10 mouse cellular contexts compared by ENCODE assay signal in genomic region chr7:64327486-64327885, GRCm38 (mm10).
"Had no signal": no experiment of that assay in that cellular context is flagged by ENCODE, and none has a peak within 500 bp of the region (broad histone marks: within the 10 kb centered on the region; RNA-seq: fewer than 3 reads in every experiment).

No protein-coding gene starts in this region.

- H3K4me1 ChIP-seq: limb, embryonic 12.5 days; limb, embryonic 15.5 days; midbrain, embryonic 12.5 days; midbrain, embryonic 15.5 days; neural tube, embryonic 13.5 days had no signal

- H3K9ac ChIP-seq: limb, embryonic 12.5 days; limb, embryonic 15.5 days; liver, embryonic 14.5 days; liver, postnatal 0 days; lung, embryonic 14.5 days; midbrain, embryonic 12.5 days; midbrain, embryonic 15.5 days; neural tube, embryonic 13.5 days had no signal

- H3K9me3 ChIP-seq: limb, embryonic 12.5 days; limb, embryonic 15.5 days; midbrain, embryonic 12.5 days; midbrain, embryonic 15.5 days; neural tube, embryonic 13.5 days had no signal

- H3K4me3 ChIP-seq: limb, embryonic 12.5 days; limb, embryonic 15.5 days; megakaryocyte, embryonic 14.5 days; midbrain, embryonic 12.5 days; midbrain, embryonic 15.5 days; neural tube, embryonic 13.5 days had no signal

- H3K27me3 ChIP-seq: limb, embryonic 12.5 days; limb, embryonic 15.5 days; megakaryocyte, embryonic 14.5 days; midbrain, embryonic 12.5 days; midbrain, embryonic 15.5 days; neural tube, embryonic 13.5 days had no signal

- H3K27ac ChIP-seq: limb, embryonic 12.5 days; limb, embryonic 15.5 days; liver, embryonic 14.5 days; midbrain, embryonic 12.5 days; midbrain, embryonic 15.5 days; neural tube, embryonic 13.5 days had no signal

- H3K36me3 ChIP-seq: midbrain, embryonic 15.5 days had no signal

- H3K4me2 ChIP-seq: limb, embryonic 12.5 days; limb, embryonic 15.5 days; liver, embryonic 11.5 days; lung, embryonic 14.5 days; midbrain, embryonic 12.5 days; midbrain, embryonic 15.5 days; neural tube, embryonic 13.5 days had no signal
